Mouse (Mus musculus) ovary, postnatal 14 days (tissue): ENCODE results near the gene Esp16.
"Not testable (repeated sequence)": the region's sequence is repeated elsewhere in the genome, so short reads cannot be mapped to it uniquely, and the experiment has no call there.

Experiments
- DNase-seq: peaks from one replicate; pipeline ENCODE4 v3.0.0; 2022; ENCODE audit warnings: low spot score

Gene Esp16

DNA sequence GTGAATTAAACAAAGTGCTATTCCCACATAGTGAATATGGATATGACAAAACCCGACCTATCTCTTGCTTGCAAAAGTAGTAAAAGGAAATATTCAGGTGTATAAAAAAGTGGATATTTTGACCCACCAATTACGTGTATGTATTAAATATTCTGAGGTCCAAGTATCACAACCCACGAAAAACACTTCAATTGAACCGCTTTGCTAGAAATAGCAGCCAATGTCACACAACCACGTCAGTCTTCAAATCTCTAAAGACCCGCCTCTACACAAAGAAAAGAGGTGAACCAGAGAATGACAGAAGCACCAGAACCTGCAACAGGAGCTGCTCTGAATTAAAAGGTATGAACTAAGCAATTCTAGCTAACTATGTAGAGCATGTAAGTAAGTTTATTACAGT lies at the start of gene Esp16:
Esp16 (plus strand) TSS at position 301 of the 400 bp plus-strand sequence.
- DNase-seq = not testable (repeated sequence)

DNA sequence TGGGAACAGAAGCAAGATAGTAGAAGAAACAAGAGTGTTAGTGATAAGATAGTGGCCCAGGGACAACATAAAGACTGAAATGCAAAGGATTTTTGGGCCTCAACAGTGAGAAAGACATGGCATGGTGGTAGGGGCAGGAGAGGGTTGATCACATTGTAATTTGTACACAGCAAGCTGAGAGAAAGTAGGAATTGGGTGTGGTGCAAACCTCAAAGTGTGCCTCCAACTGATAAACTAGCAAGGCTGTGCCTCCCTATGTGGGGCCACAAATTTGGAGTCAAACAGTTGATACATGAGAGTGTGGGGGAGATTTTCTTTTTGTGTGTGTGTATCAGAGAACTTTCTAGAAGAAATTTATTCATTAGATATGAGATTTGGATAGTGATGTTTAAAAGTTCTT lies 37.9 kb upstream of the Esp16 start:
- DNase-seq = not testable (repeated sequence)
